Mouse (Mus musculus) c-Kit-positive CD71-positive TER-119-negative erythroid progenitor cells, embryonic 14.5 days (primary cell): ENCODE measurements around the gene Desi1.

ENCODE experiments used
- DNase-seq: peaks from one replicate; pipeline ENCODE4 v3.0.0-alpha.2; 2013; ENCODE audit warnings: low read depth

Desi1 gene

DNA sequence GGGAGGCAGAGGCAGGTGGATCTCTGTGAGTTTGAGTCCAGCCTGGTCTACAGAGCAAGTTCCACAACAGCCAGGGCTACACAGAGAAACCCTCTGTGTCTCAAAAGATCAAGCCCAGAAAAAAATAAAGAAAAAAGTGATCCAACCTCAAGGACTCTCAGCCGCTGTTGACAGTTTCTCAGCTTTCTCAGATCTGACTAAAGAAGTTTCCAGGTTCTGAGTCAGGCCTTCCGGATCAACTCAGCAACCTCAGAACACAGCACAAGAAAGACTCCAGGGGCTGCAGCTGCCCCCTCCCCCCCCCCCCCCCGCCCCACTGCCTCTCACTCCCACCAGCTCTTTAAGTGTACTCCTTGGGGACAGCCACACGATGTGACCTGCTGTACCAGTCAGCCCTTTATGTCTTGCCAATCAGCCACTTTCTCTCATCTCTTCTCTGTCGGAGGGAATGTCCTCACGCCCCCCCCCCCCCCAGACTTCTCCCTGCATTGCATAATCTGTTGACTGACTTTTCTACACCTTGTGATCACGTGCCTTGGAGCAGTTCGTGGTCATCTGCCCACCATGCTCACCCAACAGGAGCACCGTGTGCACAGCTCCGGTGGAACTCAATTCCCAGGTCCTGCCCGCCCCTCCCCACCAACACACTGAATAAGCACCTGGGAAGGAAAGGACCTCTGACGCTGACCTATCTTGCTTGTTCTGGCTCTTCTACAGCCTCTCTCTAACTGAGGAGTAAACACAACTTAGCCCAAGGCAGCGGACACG, 67.4 kb downstream of the Desi1 start:
- no peak for DNase-seq

DNA sequence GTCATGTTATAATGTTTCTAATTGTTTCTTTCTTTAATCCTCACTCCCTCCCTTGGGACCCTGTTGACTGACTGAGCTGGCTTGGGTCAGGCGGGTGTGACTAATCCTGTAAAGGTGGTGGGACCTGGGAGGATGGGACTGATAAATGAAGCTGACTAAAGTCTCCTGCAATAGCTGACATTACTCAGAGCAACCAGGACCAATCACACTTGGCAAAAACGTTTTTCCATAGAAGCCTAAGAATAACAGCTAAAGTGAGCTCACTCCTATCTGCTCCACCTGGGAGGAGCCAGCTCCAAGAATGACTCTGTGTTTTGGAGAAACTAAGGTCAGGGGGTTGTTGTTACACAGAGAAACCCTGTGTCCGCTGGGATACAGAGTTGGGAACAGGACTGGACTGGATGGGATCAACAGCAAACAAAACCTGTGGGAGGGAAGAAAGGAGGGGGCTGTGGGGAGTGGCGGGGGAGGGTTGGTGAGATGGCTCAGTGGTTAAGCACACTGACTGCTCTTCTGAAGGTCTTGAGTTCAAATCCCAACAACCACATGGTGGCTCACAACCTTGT, 68.6 kb downstream of the Desi1 start:
- DNase-seq: no peak

DNA sequence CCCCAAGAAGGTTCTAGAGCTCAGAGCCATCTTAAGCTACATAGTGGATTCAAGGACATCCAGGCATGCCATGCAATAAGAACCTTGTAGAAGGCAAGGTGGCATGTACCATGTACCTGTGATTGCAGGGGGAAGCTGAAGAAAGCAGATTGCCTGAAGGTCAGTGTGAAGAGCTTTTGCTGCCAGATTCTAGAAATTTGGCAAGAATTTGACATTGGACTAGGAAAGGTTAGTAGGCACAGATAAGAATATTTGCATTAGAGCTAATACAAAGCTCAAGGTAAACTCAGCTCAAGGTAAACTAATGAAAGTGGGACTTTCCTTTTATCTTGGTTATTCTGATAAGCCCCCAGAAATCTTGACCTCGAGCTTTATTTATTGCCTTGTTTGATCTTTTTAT, 69.4 kb downstream of the Desi1 start:
- DNase-seq: no peak

DNA sequence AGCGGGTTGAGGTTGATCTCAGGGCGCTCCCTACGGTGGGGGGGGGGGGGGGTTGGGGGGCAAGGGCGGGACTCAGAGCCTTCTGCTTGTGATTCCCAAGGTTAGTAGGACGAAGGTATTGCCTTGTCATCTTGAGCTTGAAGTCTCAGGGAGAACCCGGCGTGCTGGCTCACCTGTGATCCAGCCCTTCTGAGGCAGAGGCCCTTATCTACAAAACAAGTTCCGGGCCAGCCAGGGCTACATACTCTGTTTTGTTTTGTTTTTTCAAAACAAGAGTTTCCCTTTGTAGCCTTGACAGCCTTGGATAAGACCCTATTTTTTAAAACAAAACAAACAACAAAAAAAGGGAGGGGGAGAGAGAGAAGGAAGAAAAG, 72.6 kb downstream of the Desi1 start:
- no peak for DNase-seq

DNA sequence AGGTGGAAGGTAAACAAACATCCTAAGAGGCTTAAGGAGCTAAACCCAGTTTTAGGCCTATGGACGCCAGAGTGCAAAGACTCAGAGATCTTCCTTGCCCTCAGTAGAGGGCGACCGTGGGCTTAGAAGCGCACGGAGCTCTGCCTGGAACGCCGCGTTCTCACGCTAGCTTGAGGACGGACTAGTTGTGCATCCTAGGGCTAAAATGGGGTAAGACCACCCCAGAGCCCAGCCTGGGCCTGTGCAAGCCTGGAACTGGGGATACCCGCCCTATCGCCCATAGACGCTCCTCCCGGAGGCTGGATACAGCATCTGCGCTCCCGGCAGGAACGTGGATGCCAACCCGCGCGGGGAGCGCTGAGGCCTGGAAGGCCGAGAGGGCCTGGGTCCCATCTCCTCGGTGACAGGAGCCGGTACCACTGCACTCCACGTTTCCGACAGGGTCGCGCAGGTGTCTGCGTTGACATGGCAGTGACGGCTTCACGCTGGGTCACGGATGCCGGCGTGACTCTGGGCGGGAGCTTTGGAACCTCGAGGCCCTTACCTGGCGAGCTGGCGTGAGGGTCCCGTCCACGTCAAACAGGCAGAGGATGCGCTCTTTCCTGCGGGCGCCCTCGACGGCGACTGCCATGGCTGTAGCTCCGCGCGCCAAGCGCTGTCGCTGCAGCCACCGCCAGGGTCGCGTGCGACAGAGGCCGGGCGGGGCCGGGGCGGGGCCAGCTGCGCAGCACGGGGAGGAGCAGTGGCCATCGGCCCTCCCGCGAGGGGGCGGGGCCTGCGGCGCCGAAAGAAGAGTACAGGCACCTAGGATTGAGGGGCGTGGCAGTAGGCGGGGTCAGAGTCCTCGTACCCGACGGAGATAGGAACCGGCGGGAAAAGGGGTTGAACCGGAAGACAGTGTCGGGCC, 73.2 kb downstream of the Desi1 start, which contains the start of gene Pmm1:
Gene Pmm1, minus strand, starts transcription at position 760 of the 907 bp plus-strand sequence.
- peak; percentile 98 for DNase-seq

DNA sequence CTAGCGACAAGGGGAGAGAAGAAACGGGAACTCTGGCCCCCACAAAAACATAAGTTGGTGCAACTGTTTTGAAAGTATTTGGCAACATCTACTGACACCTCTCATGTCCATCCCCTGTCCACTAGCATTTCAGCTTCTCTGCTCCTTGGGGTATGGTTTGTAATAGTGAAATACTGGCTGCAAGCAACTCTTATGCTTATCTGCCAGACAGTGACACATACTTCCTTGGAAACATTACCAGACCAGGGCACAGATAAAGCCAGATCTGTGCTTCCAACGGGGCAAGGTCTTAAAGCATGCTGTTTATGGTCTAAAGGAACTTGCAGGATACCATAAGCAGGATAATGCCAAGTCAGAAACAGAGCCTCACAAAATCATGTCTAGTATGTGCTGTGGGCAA, 74.8 kb downstream of the Desi1 start:
- no peak for DNase-seq

DNA sequence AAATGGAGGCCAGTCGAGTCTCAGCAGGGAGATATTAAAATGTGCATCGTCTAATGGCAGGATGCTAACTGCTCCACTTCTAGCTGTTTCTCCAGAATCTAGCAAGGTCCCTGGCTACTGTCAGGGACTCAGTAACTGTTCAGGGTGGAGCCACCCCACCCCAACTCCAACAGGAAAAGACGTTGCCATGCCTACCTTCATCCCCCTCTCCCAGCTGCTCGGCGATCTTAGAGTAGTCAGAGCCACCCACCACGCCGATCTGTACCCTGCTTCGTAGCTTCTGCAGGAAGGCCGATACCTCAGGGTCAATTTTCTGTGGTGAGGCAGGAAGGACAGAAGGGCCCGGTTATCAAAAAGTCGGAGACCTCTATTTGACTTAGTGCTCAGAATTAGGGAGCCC, 76.1 kb downstream of the Desi1 start:
- no peak for DNase-seq

DNA sequence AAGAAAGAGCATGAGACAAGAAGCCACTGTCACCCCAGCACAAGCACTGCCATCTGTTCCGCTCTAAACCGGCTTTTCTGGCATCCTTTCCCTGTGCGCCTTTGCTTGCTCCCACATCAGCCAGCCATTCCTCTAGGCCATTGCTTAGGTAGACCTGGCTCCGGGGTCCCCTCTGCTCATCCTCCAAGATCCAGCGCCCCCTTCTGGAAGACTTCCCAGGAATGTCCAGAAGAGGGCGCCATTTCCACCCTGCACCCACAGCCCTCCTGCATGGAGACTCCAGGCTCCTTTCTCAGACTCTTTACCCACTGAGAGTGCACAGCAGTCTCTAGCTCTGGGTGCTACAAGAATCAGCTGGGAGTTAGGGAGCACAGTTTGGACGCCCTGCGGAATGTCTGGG, 77.2 kb downstream of the Desi1 start:
- DNase-seq: no peak

DNA sequence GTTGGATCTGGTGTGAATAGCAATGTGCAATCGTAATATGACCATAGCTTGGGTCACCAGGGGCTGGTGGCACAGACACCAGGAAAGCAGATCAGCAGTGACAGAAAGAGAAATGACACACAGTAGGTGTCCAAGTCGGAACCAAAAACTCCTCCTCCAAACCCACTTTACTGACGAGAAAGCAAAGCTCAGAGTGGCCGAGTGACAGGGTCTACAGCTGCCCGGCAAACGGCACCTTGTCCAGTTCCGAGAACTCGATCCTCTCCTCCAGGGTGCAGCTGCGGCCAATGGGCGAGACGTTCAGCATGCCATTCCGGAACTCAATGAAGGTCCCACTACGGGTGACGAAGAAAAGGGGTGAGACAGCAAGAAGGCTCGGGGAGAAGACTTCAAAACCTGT, 78.2 kb downstream of the Desi1 start:
- no peak for DNase-seq

DNA sequence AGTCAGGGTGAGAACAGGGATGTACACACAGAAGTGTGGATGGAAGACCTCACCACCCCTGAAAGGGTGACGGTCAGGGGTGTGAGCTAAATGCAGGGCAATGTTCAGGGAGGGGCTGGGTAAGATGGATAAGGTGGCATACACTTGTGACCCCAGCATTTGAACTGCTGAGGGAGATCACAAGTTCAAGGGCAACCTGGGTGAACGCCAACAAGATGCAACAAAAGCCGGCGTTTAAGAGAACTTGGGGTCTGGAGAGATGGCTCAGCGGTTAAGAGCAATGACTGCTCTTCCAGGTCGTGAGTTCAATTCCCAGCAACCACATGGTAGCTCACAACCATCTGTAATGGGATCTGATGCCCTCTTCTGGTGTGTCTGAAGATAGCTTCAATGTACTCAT, 78.9 kb downstream of the Desi1 start:
- DNase-seq: no peak

DNA sequence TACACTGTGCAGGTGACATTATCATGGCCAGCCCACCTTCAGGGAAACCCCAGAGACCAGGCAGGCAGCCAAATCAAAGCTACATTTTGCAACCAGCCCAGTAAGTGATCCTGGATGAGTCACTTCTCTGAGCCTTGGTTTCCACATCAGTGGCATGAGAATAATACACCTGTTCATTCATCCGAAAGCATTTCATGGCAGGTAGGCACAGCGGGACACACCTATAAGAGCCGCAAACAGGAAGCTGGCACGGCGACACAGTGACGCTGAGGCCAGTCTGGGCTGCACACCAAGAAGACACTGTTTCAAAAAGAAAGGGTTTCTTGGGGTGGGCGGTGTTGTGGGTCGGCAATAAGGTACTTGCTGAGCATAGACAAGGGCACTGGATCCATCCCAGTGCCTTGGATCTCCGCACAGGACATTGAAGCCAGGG, 79.5 kb downstream of the Desi1 start:
- DNase-seq: no peak

DNA sequence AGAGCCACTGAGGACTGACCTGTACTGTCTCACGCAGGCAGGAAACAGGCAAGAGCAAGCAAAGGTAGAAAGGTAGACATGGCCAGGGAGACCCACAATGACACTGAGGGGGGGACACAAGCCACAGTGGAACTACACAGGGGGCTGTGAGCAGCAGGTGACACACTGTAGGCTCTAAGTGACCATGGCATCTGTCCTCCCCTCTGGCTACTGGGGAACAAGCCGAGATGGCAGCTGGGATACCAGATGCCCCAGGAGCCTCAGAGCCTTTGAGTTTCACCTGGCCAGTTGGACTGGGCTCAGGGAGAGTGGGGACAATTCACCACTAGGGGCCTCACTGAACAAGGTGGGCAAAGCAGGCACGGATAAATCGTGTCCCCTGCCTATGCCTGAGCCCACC, 81.4 kb downstream of the Desi1 start:
- no peak for DNase-seq

DNA sequence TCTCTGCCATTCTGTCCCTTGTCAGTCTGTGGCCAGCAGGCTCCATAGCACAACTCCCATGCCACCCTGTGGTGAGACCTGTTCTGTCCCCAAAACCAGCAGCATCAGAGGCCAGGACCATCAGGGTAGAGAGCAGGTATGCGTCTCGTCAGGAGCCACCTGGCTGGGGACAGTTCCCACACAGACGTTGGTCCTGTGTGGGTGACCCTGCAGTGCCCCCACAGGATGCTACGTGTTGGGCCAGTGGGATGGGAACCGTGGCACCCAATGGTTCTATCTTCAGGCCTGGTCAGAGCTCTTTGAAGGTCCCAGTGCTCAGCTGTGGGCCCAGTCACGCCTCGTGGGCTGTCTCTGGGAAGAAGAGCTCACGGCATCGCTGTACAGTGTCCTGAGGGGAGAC, 82.5 kb downstream of the Desi1 start:
- DNase-seq: no peak

DNA sequence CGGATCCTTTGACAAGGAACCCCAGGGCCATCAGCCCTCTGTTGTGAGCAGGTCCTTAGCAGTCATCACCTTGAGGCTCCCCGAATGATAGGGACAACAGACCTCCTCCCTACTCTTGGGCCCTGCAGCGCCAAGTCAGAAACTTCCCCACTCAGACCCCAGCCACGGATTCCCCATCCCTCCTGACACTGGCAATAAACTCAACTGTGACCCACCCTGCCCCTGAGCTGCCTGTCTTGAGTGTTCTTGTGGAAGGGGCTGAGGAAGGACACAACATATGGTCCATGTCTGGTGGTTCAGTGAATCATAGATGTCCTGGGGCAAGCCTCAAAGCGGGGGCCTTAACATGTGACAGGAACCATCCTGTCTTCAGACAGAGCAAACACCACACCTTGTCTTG, 82.9 kb downstream of the Desi1 start:
- no peak for DNase-seq

DNA sequence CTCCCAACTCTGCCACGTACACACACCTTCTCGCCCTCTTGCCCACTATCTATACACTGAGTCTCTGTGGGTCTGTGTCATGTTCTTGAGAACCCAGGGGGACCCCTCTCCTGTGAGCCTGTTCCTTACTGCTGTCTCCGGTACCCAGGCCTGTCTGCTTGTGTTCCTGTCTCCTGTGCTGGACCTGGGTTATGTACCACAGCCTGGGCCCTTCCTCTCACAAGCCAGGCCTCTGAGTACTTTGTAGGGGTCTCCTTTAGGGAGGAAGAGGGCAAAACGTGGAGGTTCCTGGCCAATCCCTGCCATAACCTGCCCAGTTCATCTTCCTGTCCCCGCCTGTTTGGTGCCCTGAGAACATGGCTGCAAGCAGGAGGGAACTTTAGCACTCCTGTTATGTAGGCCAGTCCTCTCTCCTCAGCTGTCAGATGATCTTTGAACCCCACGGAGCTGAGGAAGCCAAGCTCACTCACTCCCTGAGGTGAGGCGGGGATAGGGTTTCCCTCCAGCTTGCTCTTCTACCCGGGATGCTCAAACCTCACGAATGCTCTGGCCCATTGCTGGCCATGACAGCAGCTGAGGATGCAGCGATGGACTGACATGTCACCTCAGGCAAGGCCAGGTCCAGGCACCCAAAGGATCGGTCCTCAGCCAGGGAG, 84.1 kb downstream of the Desi1 start:
- no peak for DNase-seq

DNA sequence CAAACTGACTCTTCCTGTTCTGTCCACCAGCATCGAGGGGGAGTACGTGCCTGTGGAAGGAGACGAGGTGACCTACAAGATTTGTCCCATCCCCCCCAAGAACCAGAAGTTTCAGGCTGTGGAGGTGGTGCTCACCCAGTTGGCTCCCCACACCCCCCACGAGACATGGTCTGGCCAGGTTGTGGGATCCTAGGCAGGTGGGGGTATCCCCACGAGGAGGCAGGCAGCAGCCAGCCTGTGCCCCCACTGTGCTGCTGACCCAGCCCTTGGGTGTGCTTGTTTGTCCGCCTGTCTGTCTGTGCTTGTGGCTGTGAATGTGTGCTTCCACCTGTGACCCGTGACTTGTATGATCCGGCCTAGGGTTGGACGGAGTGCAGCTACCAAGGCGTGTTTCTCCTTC, 84.6 kb downstream of the Desi1 start:
- DNase-seq: no peak

DNA sequence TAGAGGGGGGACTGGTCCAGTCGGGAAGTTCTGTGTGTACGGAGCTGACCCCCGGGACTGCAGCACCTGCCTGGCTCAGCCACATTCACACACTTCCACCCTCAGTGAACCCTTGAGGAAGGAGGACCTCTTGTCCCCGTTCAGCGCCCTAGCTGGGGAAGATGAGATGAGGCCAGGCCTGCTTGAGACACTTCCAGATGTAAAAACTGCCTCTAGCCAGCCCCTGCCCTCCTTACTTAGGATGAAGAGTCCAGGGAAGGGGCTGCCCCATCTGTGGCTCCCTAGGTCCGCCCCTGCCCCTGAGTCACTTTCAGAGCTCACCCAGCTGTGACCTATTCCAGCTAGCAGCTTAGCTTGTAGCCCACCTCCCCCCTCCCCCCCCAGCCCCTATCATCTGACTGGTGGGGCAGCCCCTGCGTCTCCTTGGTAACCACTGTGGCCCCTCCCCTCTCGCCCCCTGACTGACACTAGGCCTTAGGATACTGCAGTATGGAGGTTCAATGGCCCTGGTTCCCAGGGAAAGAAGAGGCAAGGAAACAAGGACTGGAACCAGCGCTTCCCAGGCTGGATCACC, 90.4 kb downstream of the Desi1 start:
- no peak for DNase-seq
